Mouse (Mus musculus) lung, adult 2 months (tissue): ENCODE data around the gene Wfdc5.

Experiments used
- CTCF ChIP-seq: fragments of 200-500 bp; IDR thresholded peaks from 2 replicates; pipeline ENCODE4 v1.5.1; 2011; ENCODE audit warnings: mild to moderate bottlenecking, low read length, control low read depth; ENCODE audit not compliant: insufficient read depth
- POLR2A ChIP-seq: fragments of 200-500 bp; IDR thresholded peaks from 2 replicates; pipeline ENCODE4 v1.6.1; 2011; ENCODE audit warnings: low read depth, mild to moderate bottlenecking, control low read depth, low read length, borderline replicate concordance; ENCODE audit errors: extremely low read depth

DNA sequence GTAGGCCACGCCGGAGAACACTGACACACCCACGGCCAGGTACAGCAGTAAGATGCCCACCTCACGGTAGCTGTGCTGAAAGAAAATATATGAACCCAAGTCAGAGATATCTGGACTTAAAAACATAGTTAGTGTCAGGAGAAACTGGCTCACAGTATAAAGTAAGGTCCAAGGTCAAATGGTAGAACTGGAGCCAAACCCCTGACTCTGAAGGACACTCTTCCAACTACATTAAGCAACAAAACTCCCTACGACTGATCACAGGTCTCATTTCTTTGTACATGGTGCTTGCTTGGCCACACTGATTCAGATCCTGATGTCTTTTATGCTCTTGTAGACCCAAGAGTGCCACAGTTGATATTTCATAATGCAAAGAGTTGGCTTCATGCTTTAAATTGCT, 17.6 kb downstream of the Wfdc5 start:
- TF ChIP-seq CTCF: no peak
- TF ChIP-seq POLR2A: no peak
